Mouse (Mus musculus) stomach, embryonic 16.5 days (tissue): ENCODE results near the gene Irs3. TPM values are rescaled to one million over a fixed set of nuclear protein-coding genes. Genes with fewer than 3 reads are reported as not detected.
"Not testable (repeated sequence)": the region's sequence is repeated elsewhere in the genome, so short reads cannot be mapped to it uniquely, and the experiment has no call there.

ENCODE experiments used
- ATAC-seq: fragments of 200-750 bp; cut with Nextera tagmentation; 2 replicates; pipeline ENCODE4 v1.8.0; 2017; ENCODE audit warnings: moderate number of reproducible peaks, moderate TSS enrichment; ENCODE audit not compliant: insufficient read depth, low FRiP score
- H3K27ac ChIP-seq: fragments of 300-500 bp; sonication (generic); 2 replicates; pipeline ENCODE4 v1.5.1; 2014; ENCODE audit warnings: low read length
- H3K27me3 ChIP-seq: fragments of 300-500 bp; sonication (generic); 2 replicates; pipeline ENCODE4 v1.6.1; 2014; ENCODE audit warnings: low read length, control low read depth, mixed read lengths; ENCODE audit not compliant: control insufficient read depth, insufficient read depth
- H3K36me3 ChIP-seq: fragments of 300-500 bp; sonication (generic); 2 replicates; pipeline ENCODE4 v1.6.1; 2014; ENCODE audit warnings: low read length; ENCODE audit not compliant: control insufficient read depth, insufficient read depth
- H3K4me1 ChIP-seq: fragments of 300-500 bp; sonication (generic); 2 replicates; pipeline ENCODE4 v1.6.1; 2014; ENCODE audit warnings: low read length, control low read depth, mixed read lengths; ENCODE audit not compliant: control insufficient read depth, insufficient read depth
- H3K4me2 ChIP-seq: fragments of 300-500 bp; sonication (generic); 2 replicates; pipeline ENCODE4 v1.6.1; 2014; ENCODE audit warnings: low read depth, low read length, mixed read lengths
- H3K4me3 ChIP-seq: fragments of 300-500 bp; sonication (generic); replicated peaks from 2 replicates; pipeline ENCODE4 v1.5.1; 2014; ENCODE audit warnings: mild to moderate bottlenecking, low read length
- H3K9ac ChIP-seq: fragments of 300-500 bp; sonication (generic); 2 replicates; pipeline ENCODE4 v1.6.1; 2014; ENCODE audit warnings: low read length
- H3K9me3 ChIP-seq: fragments of 300-500 bp; sonication (generic); replicated peaks from 2 replicates; pipeline ENCODE4 v1.6.1; 2016; ENCODE audit warnings: low read length, control low read depth; ENCODE audit not compliant: control insufficient read depth
- WGBS: fragments of 180-500 bp; shearing (Covaris S2); extraction: QIAGEN DNeasy Blood & Tissue Kit; methylation state at CpG from one replicate; pipeline ENCODE4 v1.1.7; 2014; 5-methylcytosine and 5-hydroxymethylcytosine counted together
- polyA plus RNA-seq: library from polyadenylated mRNA; unstranded; fragments of >200 nt; fragmentation: Nextera tagmentation; extraction: Ambion mirVana; gene quantifications from 2 replicates; pipeline ENCODE4 v1.2.1, GENCODE M21; 2015

Gene Irs3
- polyA plus RNA-seq, 1 experiment from 2014 or later, result 0.14 TPM

GRCm38 (mm10) chr5:137614921-137615320, 30.6 kb downstream of the Irs3 start:
- H3K27ac ChIP-seq, H3K4me2 ChIP-seq, ATAC-seq, H3K4me3 ChIP-seq, H3K9ac ChIP-seq, H3K36me3 ChIP-seq, H3K27me3 ChIP-seq, H3K9me3 ChIP-seq: not testable (repeated sequence)
- peaks cover 33% of the 10 kb centered on the region for H3K4me1 ChIP-seq
- 77% methylated on average over 2 of the region's 2 CpGs for WGBS

- no peaks in the 10 kb centered on the region for H3K27me3 ChIP-seq
- H3K36me3 ChIP-seq, result no peaks in the 10 kb centered on the region
- H3K27ac ChIP-seq, result peak within 1 kb of the TSS; percentile 95
- no peak within 1 kb of the TSS for H3K4me2 ChIP-seq
- peak within 1 kb of the TSS; percentile 6 for H3K9ac ChIP-seq
- no peak within 1 kb of the TSS for H3K4me3 ChIP-seq
- ATAC-seq, result peak; percentile 75; the same call in 1 of the 2 replicates
- H3K4me1 ChIP-seq, result peaks cover 43% of the 10 kb centered on the region
- no peaks in the 10 kb centered on the region for H3K9me3 ChIP-seq
- WGBS, result 35% methylated on average over 11 of the region's 11 CpGs
Measured at GRCm38 (mm10) chr5:137613550-137613949, 32.0 kb downstream of the Irs3 start, which contains the start of gene Pcolce. TSS of gene Pcolce (minus strand) at chr5:137613784.

- H3K36me3 ChIP-seq, result no peaks in the 10 kb centered on the region
- 72% methylated on average over 5 of the region's 5 CpGs for WGBS
- peak overlapping the region; percentile 6 for H3K9ac ChIP-seq
- no peak for ATAC-seq
- no peak overlapping the region for H3K4me2 ChIP-seq
- H3K4me3 ChIP-seq, result no peak overlapping the region
- peak overlapping the region; percentile 95 for H3K27ac ChIP-seq
- H3K27me3 ChIP-seq, result no peaks in the 10 kb centered on the region
- no peaks in the 10 kb centered on the region for H3K9me3 ChIP-seq
- peaks cover 48% of the 10 kb centered on the region for H3K4me1 ChIP-seq
Measured at GRCm38 (mm10) chr5:137613076-137613475, 32.4 kb downstream of the Irs3 start.

GRCm38 (mm10) chr5:137611245-137611602, 34.3 kb downstream of the Irs3 start:
- Histone ChIP-seq H3K4me2 (peak overlapping the region; percentile 54), H3K27me3 (no peaks in the 10 kb centered on the region), H3K9me3 (no peaks in the 10 kb centered on the region), H3K36me3 (no peaks in the 10 kb centered on the region), H3K4me1 (peaks cover 50% of the 10 kb centered on the region), H3K4me3 (peak overlapping the region; percentile 48), H3K27ac (peak overlapping the region; percentile 95), H3K9ac (peak overlapping the region; percentile 71)
- WGBS, result 12% methylated on average over 6 of the region's 6 CpGs
- peak; percentile 65; the same call in 1 of the 2 replicates for ATAC-seq

- Histone ChIP-seq H3K27me3 (no peaks in the 10 kb centered on the region), H3K9me3 (no peaks in the 10 kb centered on the region), H3K27ac (peak overlapping the region; percentile 95), H3K9ac (peak overlapping the region; percentile 71), H3K4me1 (peaks cover 50% of the 10 kb centered on the region), H3K4me2 (peak overlapping the region; percentile 54), H3K4me3 (peak overlapping the region; percentile 48), H3K36me3 (no peaks in the 10 kb centered on the region)
- peak; percentile 35; the same call in 1 of the 2 replicates for ATAC-seq
- WGBS, result 19% methylated on average over 12 of the region's 12 CpGs
Measured at GRCm38 (mm10) chr5:137610548-137611244, 34.8 kb downstream of the Irs3 start.

- Histone ChIP-seq H3K9me3 (no peaks in the 10 kb centered on the region), H3K4me2 (peak overlapping the region; percentile 54), H3K4me3 (peak overlapping the region; percentile 48), H3K27ac (peak overlapping the region; percentile 95; the same call in 1 of the 2 replicates), H3K36me3 (no peaks in the 10 kb centered on the region), H3K4me1 (peaks cover 50% of the 10 kb centered on the region), H3K9ac (peak overlapping the region; percentile 71), H3K27me3 (no peaks in the 10 kb centered on the region)
- no peak for ATAC-seq
- WGBS, result 63% methylated on average over 4 of the region's 4 CpGs
Measured at GRCm38 (mm10) chr5:137610056-137610455, 35.5 kb downstream of the Irs3 start.

- Histone ChIP-seq H3K4me2 (peak overlapping the region; percentile 54; the same call in 1 of the 2 replicates), H3K4me3 (no peak overlapping the region), H3K9me3 (no peaks in the 10 kb centered on the region), H3K36me3 (no peaks in the 10 kb centered on the region), H3K27me3 (no peaks in the 10 kb centered on the region), H3K4me1 (peaks cover 50% of the 10 kb centered on the region), H3K9ac (no peak overlapping the region), H3K27ac (no peak overlapping the region; the same call in 1 of the 2 replicates)
- 65% methylated on average over 3 of the region's 3 CpGs for WGBS
- ATAC-seq, result no peak
Measured at GRCm38 (mm10) chr5:137609292-137609691, 36.2 kb downstream of the Irs3 start.

- Histone ChIP-seq H3K4me1 (peaks cover 50% of the 10 kb centered on the region), H3K4me3 (0 out of 2 replicates have a peak overlapping the region, but pooled peaks have one; percentile 4)
Measured at GRCm38 (mm10) chr5:137608654-137609190, 36.8 kb downstream of the Irs3 start.

More at GRCm38 (mm10) chr5:137608654-137609190, 36.8 kb downstream of the Irs3 start:
- no peak for ATAC-seq
- no peaks in the 10 kb centered on the region for H3K27me3 ChIP-seq
- 29% methylated on average over 23 of the region's 23 CpGs for WGBS
- peak overlapping the region; percentile 60 for H3K9ac ChIP-seq
- peak overlapping the region; percentile 40 for H3K4me2 ChIP-seq
- no peak overlapping the region for H3K27ac ChIP-seq
- H3K9me3 ChIP-seq, result no peaks in the 10 kb centered on the region
- H3K36me3 ChIP-seq, result no peaks in the 10 kb centered on the region
